Mouse (Mus musculus) kidney, adult 2 months (tissue): ENCODE measurements around the gene Bora. TPM values are rescaled to one million over a fixed set of nuclear protein-coding genes. Genes with fewer than 3 reads are reported as not detected.

ENCODE experiments used
- DNase-seq: peaks from one replicate; pipeline ENCODE4 v3.0.0; 2021
- H3K27ac ChIP-seq: fragments of 200-500 bp; 2 replicates; pipeline ENCODE4 v1.5.1; 2012; ENCODE audit warnings: low read depth, low read length, control low read depth, inconsistent platforms; ENCODE audit not compliant: insufficient read depth
- H3K27me3 ChIP-seq: fragments of 200-500 bp; replicated peaks from 2 replicates; pipeline ENCODE4 v1.6.1; 2012; ENCODE audit warnings: mild to moderate bottlenecking, moderate library complexity, low read length, inconsistent platforms; ENCODE audit not compliant: control insufficient read depth, insufficient read depth
- H3K36me3 ChIP-seq: fragments of 200-500 bp; 2 replicates; pipeline ENCODE4 v1.6.1; 2012; ENCODE audit warnings: mild to moderate bottlenecking, moderate library complexity, low read length, inconsistent platforms; ENCODE audit not compliant: control insufficient read depth, insufficient read depth
- H3K4me1 ChIP-seq: fragments of 200-500 bp; 2 replicates; pipeline ENCODE4 v1.6.1; 2011; ENCODE audit warnings: low read length; ENCODE audit not compliant: control insufficient read depth, insufficient read depth
- H3K4me3 ChIP-seq: fragments of 200-500 bp; 2 replicates; pipeline ENCODE4 v1.5.1; 2011; ENCODE audit warnings: mild to moderate bottlenecking, low read depth, low read length, control low read depth; ENCODE audit not compliant: insufficient read depth
- CTCF ChIP-seq: fragments of 200-500 bp; conservative IDR thresholded peaks from 2 replicates; pipeline ENCODE4 v1.5.1; 2011; ENCODE audit warnings: low read depth, mild to moderate bottlenecking, control low read depth, low read length, moderate library complexity, mixed read lengths; ENCODE audit not compliant: insufficient read depth, insufficient read length
- POLR2A ChIP-seq: fragments of 200-500 bp; IDR thresholded peaks from one replicate; pipeline ENCODE4 v1.6.1; 2011; ENCODE audit warnings: low read depth, low read length, control low read depth
- WGBS: fragments of 180-500 bp; shearing (Covaris S2); methylation state at CpG from one replicate; pipeline ENCODE4 v1.1.7; 2018; 5-methylcytosine and 5-hydroxymethylcytosine counted together
- polyA plus RNA-seq: library from polyadenylated mRNA; depleted of rRNA; stranded (reverse); fragments of >200 nt; gene quantifications from 2 replicates; pipeline ENCODE4 v1.2.3, GENCODE M21; 2012

Gene Bora
- polyA plus RNA-seq, 1 experiment = 0.77 TPM

- Histone ChIP-seq H3K36me3 (no peaks in the 10 kb centered on the region), H3K4me1 (peaks cover 7% of the 10 kb centered on the region), H3K4me3 (no peak overlapping the region), H3K27me3 (no peaks in the 10 kb centered on the region), H3K27ac (no peak overlapping the region)
- WGBS = 68% methylated on average over 1 of the region's 1 CpGs
- TF ChIP-seq CTCF (no peak), POLR2A (no peak)
- DNase-seq = no peak
These were observed 2.5 kb upstream of the Bora start for GRCm38 (mm10) chr14:99043499-99043898.

- H3K27me3 ChIP-seq = no peaks in the 10 kb centered on the region
- 43% methylated on average over 10 of the region's 10 CpGs for WGBS
- H3K27ac ChIP-seq = no peak overlapping the region
- TF ChIP-seq POLR2A (no peak), CTCF (no peak)
- no peak for DNase-seq
- no peaks in the 10 kb centered on the region for H3K36me3 ChIP-seq
- no peak overlapping the region for H3K4me3 ChIP-seq
- peaks cover 7% of the 10 kb centered on the region for H3K4me1 ChIP-seq
These were observed 1.9 kb upstream of the Bora start for GRCm38 (mm10) chr14:99044096-99044495.

GRCm38 (mm10) chr14:99044718-99045117 lies 1.3 kb upstream of the Bora start:
- DNase-seq = no peak
- H3K27me3 ChIP-seq = no peaks in the 10 kb centered on the region
- WGBS = 8% methylated on average over 5 of the region's 5 CpGs
- peak overlapping the region; percentile 34 for H3K4me3 ChIP-seq
- H3K4me1 ChIP-seq = peaks cover 7% of the 10 kb centered on the region
- no peak for TF ChIP-seq POLR2A
- TF ChIP-seq CTCF = no peak
- H3K36me3 ChIP-seq = no peaks in the 10 kb centered on the region
- H3K27ac ChIP-seq = no peak overlapping the region

- WGBS = under 1% methylated on average over 70 of the region's 70 CpGs
- TF ChIP-seq POLR2A = no peak
- TF ChIP-seq CTCF = no peak
- H3K4me1 ChIP-seq = peaks cover 7% of the 10 kb centered on the region
- DNase-seq = peak; percentile 32
- peak overlapping the region; percentile 62 for H3K27ac ChIP-seq
- no peaks in the 10 kb centered on the region for H3K27me3 ChIP-seq
- no peaks in the 10 kb centered on the region for H3K36me3 ChIP-seq
- peak overlapping the region; percentile 77 for H3K4me3 ChIP-seq
These were observed 518 bp upstream of the Bora start for GRCm38 (mm10) chr14:99045378-99046030.

- no peak for DNase-seq
- Histone ChIP-seq H3K27me3 (no peaks in the 10 kb centered on the region), H3K4me1 (peaks cover 7% of the 10 kb centered on the region), H3K27ac (no peak overlapping the region), H3K36me3 (no peaks in the 10 kb centered on the region), H3K4me3 (peak overlapping the region; percentile 77)
- WGBS = 0% methylated on average over 15 of the region's 15 CpGs
- TF ChIP-seq POLR2A (no peak), CTCF (no peak)
These were observed 760 bp downstream of the Bora start for GRCm38 (mm10) chr14:99046782-99047181.

GRCm38 (mm10) chr14:99058959-99059586 lies 13.1 kb downstream of the Bora start:
- Histone ChIP-seq H3K36me3 (no peaks in the 10 kb centered on the region), H3K27ac (no peak overlapping the region)
- 74% methylated on average over 7 of the region's 7 CpGs for WGBS

GRCm38 (mm10) chr14:99060616-99061015 lies 14.6 kb downstream of the Bora start:
- H3K4me3 ChIP-seq = no peak overlapping the region
- WGBS = 90% methylated on average over 12 of the region's 12 CpGs
- no peaks in the 10 kb centered on the region for H3K4me1 ChIP-seq
- H3K36me3 ChIP-seq = no peaks in the 10 kb centered on the region
- H3K27ac ChIP-seq = no peak overlapping the region
- H3K27me3 ChIP-seq = no peaks in the 10 kb centered on the region
- DNase-seq = no peak
- TF ChIP-seq POLR2A = no peak
- no peak for TF ChIP-seq CTCF

More at GRCm38 (mm10) chr14:99058959-99059586, 13.1 kb downstream of the Bora start:
- Histone ChIP-seq H3K4me1 (no peaks in the 10 kb centered on the region), H3K27me3 (no peaks in the 10 kb centered on the region), H3K4me3 (no peak overlapping the region)
- no peak for DNase-seq
- TF ChIP-seq POLR2A (no peak), CTCF (no peak)

- DNase-seq = no peak
- H3K4me3 ChIP-seq = no peak overlapping the region
- no peaks in the 10 kb centered on the region for H3K4me1 ChIP-seq
- H3K27me3 ChIP-seq = no peaks in the 10 kb centered on the region
- no peak overlapping the region for H3K27ac ChIP-seq
- TF ChIP-seq POLR2A = no peak
- no peak for TF ChIP-seq CTCF
- WGBS = 98% methylated on average over 2 of the region's 2 CpGs
- no peaks in the 10 kb centered on the region for H3K36me3 ChIP-seq
These were observed 17.1 kb downstream of the Bora start for GRCm38 (mm10) chr14:99063091-99063490.
